Mouse (Mus musculus): Measurements from ENCODE around the gene Prap1. TPM values are rescaled to one million over a fixed set of nuclear protein-coding genes. Genes with fewer than 3 reads are reported as not detected.

The Prap1 gene
- polyA plus RNA-seq, 1 experiment from 2014 or later: not detected

- peaks cover 54% of the 10 kb centered on the region for H3K27me3 ChIP-seq (ENCODE audit: control insufficient read depth, insufficient read depth, low read length)
Measured at GRCm38 (mm10) chr7:140058528-140058927, 34.7 kb upstream of the Prap1 start.

GRCm38 (mm10) chr7:140059601-140060000 lies 33.6 kb upstream of the Prap1 start:
- Histone ChIP-seq H3K4me1 (replicated peaks; ENCODE audit: control insufficient read depth, insufficient read depth, low read length) (peaks cover 23% of the 10 kb centered on the region), H3K4me3 (ENCODE audit: low read depth, low read length) (no peak overlapping the region), H3K9ac (ENCODE audit: low read length) (no peak overlapping the region), H3K27me3 (ENCODE audit: control insufficient read depth, insufficient read depth, low read length) (peaks cover 55% of the 10 kb centered on the region), H3K36me3 (ENCODE audit: control insufficient read depth, insufficient read depth, low read length) (no peaks in the 10 kb centered on the region), H3K4me2 (ENCODE audit: low read depth, low read length, severe bottlenecking) (no peak overlapping the region), H3K9me3 (ENCODE audit: control insufficient read depth, low read length) (no peaks in the 10 kb centered on the region), H3K27ac (ENCODE audit: low read depth, low read length) (no peak overlapping the region)
- 6% methylated on average over 4 of the region's 4 CpGs for WGBS
- peak; percentile 63 for DNase-seq (ENCODE audit: low spot score)
- ATAC-seq (replicated peaks; ENCODE audit: low FRiP score): no peak

More at GRCm38 (mm10) chr7:140058528-140058927, 34.7 kb upstream of the Prap1 start:
- peak overlapping the region; percentile 31 for H3K4me3 ChIP-seq (ENCODE audit: low read depth, low read length)
- H3K27ac ChIP-seq (ENCODE audit: low read depth, low read length): peak overlapping the region; percentile 52
- H3K36me3 ChIP-seq (ENCODE audit: control insufficient read depth, insufficient read depth, low read length): no peaks in the 10 kb centered on the region
- peak overlapping the region; percentile 64 for H3K4me2 ChIP-seq (ENCODE audit: low read depth, low read length, severe bottlenecking)
- 8% methylated on average over 7 of the region's 7 CpGs for WGBS
- ATAC-seq (replicated peaks; ENCODE audit: low FRiP score): no peak
- DNase-seq (ENCODE audit: low spot score): no peak
- H3K9ac ChIP-seq (ENCODE audit: low read length): peak overlapping the region; percentile 54
- no peaks in the 10 kb centered on the region for H3K9me3 ChIP-seq (ENCODE audit: control insufficient read depth, low read length)
- H3K4me1 ChIP-seq (replicated peaks; ENCODE audit: control insufficient read depth, insufficient read depth, low read length): peaks cover 23% of the 10 kb centered on the region

GRCm38 (mm10) chr7:140060936-140061831 lies 32.0 kb upstream of the Prap1 start:
- peak overlapping the region; percentile 51; the same call in 1 of the 2 replicates for H3K9ac ChIP-seq (ENCODE audit: low read length)
- DNase-seq (ENCODE audit: low spot score) (peak; percentile 93), ATAC-seq (replicated peaks; ENCODE audit: low FRiP score) (peak; percentile 65)
- peaks cover 23% of the 10 kb centered on the region for H3K4me1 ChIP-seq (replicated peaks; ENCODE audit: control insufficient read depth, insufficient read depth, low read length)
- H3K27ac ChIP-seq (ENCODE audit: low read depth, low read length): peak overlapping the region; percentile 76
- H3K36me3 ChIP-seq (ENCODE audit: control insufficient read depth, insufficient read depth, low read length): no peaks in the 10 kb centered on the region
- WGBS: under 1% methylated on average over 46 of the region's 47 CpGs
- H3K4me3 ChIP-seq (ENCODE audit: low read depth, low read length): peak overlapping the region; percentile 25
- peaks cover 49% of the 10 kb centered on the region for H3K27me3 ChIP-seq (ENCODE audit: control insufficient read depth, insufficient read depth, low read length)
- H3K4me2 ChIP-seq (ENCODE audit: low read depth, low read length, severe bottlenecking): peak overlapping the region; percentile 61
- no peaks in the 10 kb centered on the region for H3K9me3 ChIP-seq (ENCODE audit: control insufficient read depth, low read length)

- H3K9ac ChIP-seq (ENCODE audit: low read length): peak overlapping the region; percentile 10; the same call in 1 of the 2 replicates
- H3K27ac ChIP-seq (ENCODE audit: low read depth, low read length): no peak overlapping the region
- peak overlapping the region; percentile 61 for H3K4me2 ChIP-seq (ENCODE audit: low read depth, low read length, severe bottlenecking)
- H3K4me3 ChIP-seq (ENCODE audit: low read depth, low read length): peak overlapping the region; percentile 25
- H3K9me3 ChIP-seq (ENCODE audit: control insufficient read depth, low read length): no peaks in the 10 kb centered on the region
- H3K4me1 ChIP-seq (replicated peaks; ENCODE audit: control insufficient read depth, insufficient read depth, low read length): peaks cover 23% of the 10 kb centered on the region
- DNase-seq (ENCODE audit: low spot score): no peak
- no peaks in the 10 kb centered on the region for H3K36me3 ChIP-seq (ENCODE audit: control insufficient read depth, insufficient read depth, low read length)
- H3K27me3 ChIP-seq (ENCODE audit: control insufficient read depth, insufficient read depth, low read length): peaks cover 49% of the 10 kb centered on the region
- no peak; the same call in 1 of the 2 replicates for ATAC-seq (replicated peaks; ENCODE audit: low FRiP score)
- 0% methylated on average over 6 of the region's 6 CpGs for WGBS
Measured at GRCm38 (mm10) chr7:140061832-140062130, 31.4 kb upstream of the Prap1 start.

- WGBS: 7% methylated on average over 11 of the region's 11 CpGs
- Histone ChIP-seq H3K9me3 (ENCODE audit: control insufficient read depth, low read length) (no peaks in the 10 kb centered on the region), H3K4me3 (ENCODE audit: low read depth, low read length) (no peak overlapping the region), H3K36me3 (ENCODE audit: control insufficient read depth, insufficient read depth, low read length) (no peaks in the 10 kb centered on the region), H3K4me1 (replicated peaks; ENCODE audit: control insufficient read depth, insufficient read depth, low read length) (peaks cover 22% of the 10 kb centered on the region), H3K9ac (ENCODE audit: low read length) (no peak overlapping the region), H3K27ac (ENCODE audit: low read depth, low read length) (no peak overlapping the region), H3K27me3 (ENCODE audit: control insufficient read depth, insufficient read depth, low read length) (peaks cover 44% of the 10 kb centered on the region), H3K4me2 (ENCODE audit: low read depth, low read length, severe bottlenecking) (no peak overlapping the region)
- DNase-seq (ENCODE audit: low spot score): peak; percentile 76
- 0 out of 2 replicates have a peak, but pooled peaks have one; percentile 6 for ATAC-seq (replicated peaks; ENCODE audit: low FRiP score)
Measured at GRCm38 (mm10) chr7:140062307-140062706, 30.9 kb upstream of the Prap1 start.

- Histone ChIP-seq H3K27me3 (ENCODE audit: control insufficient read depth, insufficient read depth, low read length) (peaks cover 44% of the 10 kb centered on the region), H3K4me3 (ENCODE audit: low read depth, low read length) (no peak overlapping the region), H3K27ac (ENCODE audit: low read depth, low read length) (no peak overlapping the region), H3K4me1 (replicated peaks; ENCODE audit: control insufficient read depth, insufficient read depth, low read length) (peaks cover 20% of the 10 kb centered on the region), H3K36me3 (ENCODE audit: control insufficient read depth, insufficient read depth, low read length) (no peaks in the 10 kb centered on the region), H3K4me2 (ENCODE audit: low read depth, low read length, severe bottlenecking) (no peak overlapping the region), H3K9me3 (ENCODE audit: control insufficient read depth, low read length) (no peaks in the 10 kb centered on the region), H3K9ac (ENCODE audit: low read length) (no peak overlapping the region)
- 15% methylated on average over 7 of the region's 7 CpGs for WGBS
- peak; percentile 86 for DNase-seq (ENCODE audit: low spot score)
- no peak for ATAC-seq (replicated peaks; ENCODE audit: low FRiP score)
Measured at GRCm38 (mm10) chr7:140063092-140063491, 30.1 kb upstream of the Prap1 start.

GRCm38 (mm10) chr7:140067397-140067796 lies 25.8 kb upstream of the Prap1 start:
- peaks cover 37% of the 10 kb centered on the region for H3K27me3 ChIP-seq (ENCODE audit: control insufficient read depth, insufficient read depth, low read length)
- H3K36me3 ChIP-seq (ENCODE audit: control insufficient read depth, insufficient read depth, low read length): no peaks in the 10 kb centered on the region
- WGBS: 75% methylated on average over 6 of the region's 6 CpGs
- no peak for DNase-seq (ENCODE audit: low spot score)
- no peaks in the 10 kb centered on the region for H3K9me3 ChIP-seq (ENCODE audit: control insufficient read depth, low read length)
- no peak overlapping the region for H3K4me2 ChIP-seq (ENCODE audit: low read depth, low read length, severe bottlenecking)
- no peak overlapping the region for H3K9ac ChIP-seq (ENCODE audit: low read length)
- no peaks in the 10 kb centered on the region; the same call in 1 of the 2 replicates for H3K4me1 ChIP-seq (replicated peaks; ENCODE audit: control insufficient read depth, insufficient read depth, low read length)
- no peak for ATAC-seq (replicated peaks; ENCODE audit: low FRiP score)
- no peak overlapping the region for H3K27ac ChIP-seq (ENCODE audit: low read depth, low read length)
- H3K4me3 ChIP-seq (ENCODE audit: low read depth, low read length): no peak overlapping the region

- Histone ChIP-seq H3K36me3 (ENCODE audit: control insufficient read depth, insufficient read depth, low read length) (no peaks in the 10 kb centered on the region), H3K9ac (ENCODE audit: low read length) (peak overlapping the region; percentile 33), H3K27ac (ENCODE audit: low read depth, low read length) (no peak overlapping the region), H3K27me3 (ENCODE audit: control insufficient read depth, insufficient read depth, low read length) (peaks cover 22% of the 10 kb centered on the region), H3K4me2 (ENCODE audit: low read depth, low read length, severe bottlenecking) (peak overlapping the region; percentile 36; the same call in 1 of the 2 replicates), H3K4me3 (ENCODE audit: low read depth, low read length) (no peak overlapping the region), H3K4me1 (replicated peaks; ENCODE audit: control insufficient read depth, insufficient read depth, low read length) (no peaks in the 10 kb centered on the region), H3K9me3 (ENCODE audit: control insufficient read depth, low read length) (no peaks in the 10 kb centered on the region)
- no peak for ATAC-seq (replicated peaks; ENCODE audit: low FRiP score)
- DNase-seq (ENCODE audit: low spot score): no peak
- WGBS: 32% methylated on average over 38 of the region's 39 CpGs
Measured at GRCm38 (mm10) chr7:140070042-140070711, 23.0 kb upstream of the Prap1 start.

Measured in forebrain, embryonic 11.5 days (tissue).